ENCODE assay signal across 8 mouse cellular contexts in genomic region chr2:84797833-84798492, GRCm38 (mm10). TPM values are rescaled to one million over a fixed set of nuclear protein-coding genes. Genes with fewer than 3 reads are reported as not detected.
DNase-seq lines count a peak whose midpoint lies in the region; ATAC-seq lines count a peak whose summit lies in the region.

No protein-coding gene starts in this region.

- H3K27ac ChIP-seq in hindbrain, embryonic 14.5 days: no peak overlapping the region; the same call in 1 of the 2 replicates

- H3K27me3 ChIP-seq in hindbrain, embryonic 14.5 days (ENCODE audit: control insufficient read depth, insufficient read depth, low read length): no peaks in the 10 kb centered on the region

- peaks cover 2% of the 10 kb centered on the region; the same call in 1 of the 2 replicates for H3K4me1 ChIP-seq in hindbrain, embryonic 14.5 days (replicated peaks; ENCODE audit: control insufficient read depth, insufficient read depth, low read length)

- H3K9me3 ChIP-seq in hindbrain, embryonic 14.5 days (ENCODE audit: control insufficient read depth, low read length): no peaks in the 10 kb centered on the region

- peak; percentile 68 for ATAC-seq in hindbrain, embryonic 14.5 days (ENCODE audit: low FRiP score)

- peak; percentile 80 for DNase-seq in R1 (ENCODE audit: low read depth, low spot score)
- DNase-seq in cerebellum, postnatal 14 days: peak; percentile 88 to 90
- peak; percentile 71 to 76 for DNase-seq in frontal cortex, postnatal 25 days (ENCODE audit: low spot score in 2 of 2)
- peak; percentile 88 for DNase-seq in hindbrain, embryonic 14.5 days (ENCODE audit: low spot score)
- peak; percentile 67 to 81 for DNase-seq in layer of hippocampus, postnatal 25 days (ENCODE audit: extremely low spot score in 1 of 2, low spot score in 1 of 2)
- DNase-seq in lung, postnatal 14 days: peak; percentile 84
- DNase-seq in ovary, postnatal 36 days (ENCODE audit: low spot score): peak; percentile 69
- peak; percentile 67 for DNase-seq in thymus, postnatal 4 days

- WGBS in hindbrain, embryonic 14.5 days: 9% methylated on average over 13 of the region's 13 CpGs

- peak overlapping the region; percentile 56 for H3K4me3 ChIP-seq in hindbrain, embryonic 14.5 days (replicated peaks; ENCODE audit: low read length)

- H3K9ac ChIP-seq in hindbrain, embryonic 14.5 days: peak overlapping the region; percentile 64

- H3K4me2 ChIP-seq in hindbrain, embryonic 14.5 days (replicated peaks): peak overlapping the region; percentile 99

- H3K36me3 ChIP-seq in hindbrain, embryonic 14.5 days (replicated peaks; ENCODE audit: control insufficient read depth, insufficient read depth): no peaks in the 10 kb centered on the region

RNA-seq across cellular contexts. Expression of gene Ube2l6, which starts 0.7 kb away (rescaled TPM):
- 18.6 and 24.0 TPM in 2 replicates for polyA plus RNA-seq in hindbrain, embryonic 14.5 days (2014; fragmentation: Nextera tagmentation; extraction: Ambion mirVana)
- 1 to 10 TPM; 3.9 to 4.3 TPM for total RNA-seq in layer of hippocampus, postnatal 25 days (2021)

RNA-seq across cellular contexts. Expression of gene Serping1, which starts 22.7 kb away (rescaled TPM):
- polyA plus RNA-seq in hindbrain, embryonic 14.5 days (2014; fragmentation: Nextera tagmentation; extraction: Ambion mirVana): 36.2 and 36.3 TPM in 2 replicates
- 1 to 10 TPM; 5.7 to 7.4 TPM for total RNA-seq in layer of hippocampus, postnatal 25 days (2021)

RNA-seq across cellular contexts. Expression of gene Smtnl1, which starts 24.5 kb away (rescaled TPM):
- not detected in 2 replicates for polyA plus RNA-seq in hindbrain, embryonic 14.5 days (2014; fragmentation: Nextera tagmentation; extraction: Ambion mirVana)
- total RNA-seq in layer of hippocampus, postnatal 25 days (2021): not detected

RNA-seq across cellular contexts. Expression of gene Timm10, which starts 28.8 kb away (rescaled TPM):
- polyA plus RNA-seq in hindbrain, embryonic 14.5 days (2014; fragmentation: Nextera tagmentation; extraction: Ambion mirVana): 75.8 and 83.3 TPM in 2 replicates
- 10 to 100 TPM; 58.0 to 60.3 TPM for total RNA-seq in layer of hippocampus, postnatal 25 days (2021)

RNA-seq across cellular contexts. Expression of gene Slc43a1, which starts 40.7 kb away (rescaled TPM):
- polyA plus RNA-seq in hindbrain, embryonic 14.5 days (2014; fragmentation: Nextera tagmentation; extraction: Ambion mirVana): 1.5 and 1.6 TPM in 2 replicates
- under 1 TPM; 0.30 to 0.35 TPM for total RNA-seq in layer of hippocampus, postnatal 25 days (2021)
